Mouse (Mus musculus): Measurements from ENCODE around the gene Itprip.
A peak's percentile ranks its signal among the peaks of the same experiment; 100 is the strongest.
"Not testable (repeated sequence)": the region's sequence is repeated elsewhere in the genome, so short reads cannot be mapped to it uniquely, and the experiment has no call there.

Gene Itprip

GRCm38 (mm10) chr19:47884296-47885085 lies 34.6 kb downstream of the Itprip start:
- DNase-seq: no peak

DNA sequence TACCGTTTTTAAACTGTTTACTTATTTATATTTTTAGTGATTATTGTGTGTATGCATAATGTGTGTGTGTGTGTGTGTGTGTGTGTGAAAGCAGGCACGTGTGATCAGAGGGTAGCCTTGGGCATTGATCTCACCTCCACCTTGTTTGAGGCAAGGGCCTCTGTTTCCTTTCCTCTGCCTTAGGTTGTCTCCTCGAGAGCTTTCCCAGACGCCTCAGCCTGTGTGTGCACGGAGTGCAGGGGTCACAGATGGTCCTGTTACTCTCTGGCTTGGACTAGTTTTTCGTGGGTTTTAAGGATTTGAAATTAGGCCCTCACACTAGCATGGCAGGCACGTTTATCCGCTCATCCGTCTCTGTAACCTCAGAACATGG lies 36.2 kb downstream of the Itprip start:
- DNase-seq: no peak

DNA sequence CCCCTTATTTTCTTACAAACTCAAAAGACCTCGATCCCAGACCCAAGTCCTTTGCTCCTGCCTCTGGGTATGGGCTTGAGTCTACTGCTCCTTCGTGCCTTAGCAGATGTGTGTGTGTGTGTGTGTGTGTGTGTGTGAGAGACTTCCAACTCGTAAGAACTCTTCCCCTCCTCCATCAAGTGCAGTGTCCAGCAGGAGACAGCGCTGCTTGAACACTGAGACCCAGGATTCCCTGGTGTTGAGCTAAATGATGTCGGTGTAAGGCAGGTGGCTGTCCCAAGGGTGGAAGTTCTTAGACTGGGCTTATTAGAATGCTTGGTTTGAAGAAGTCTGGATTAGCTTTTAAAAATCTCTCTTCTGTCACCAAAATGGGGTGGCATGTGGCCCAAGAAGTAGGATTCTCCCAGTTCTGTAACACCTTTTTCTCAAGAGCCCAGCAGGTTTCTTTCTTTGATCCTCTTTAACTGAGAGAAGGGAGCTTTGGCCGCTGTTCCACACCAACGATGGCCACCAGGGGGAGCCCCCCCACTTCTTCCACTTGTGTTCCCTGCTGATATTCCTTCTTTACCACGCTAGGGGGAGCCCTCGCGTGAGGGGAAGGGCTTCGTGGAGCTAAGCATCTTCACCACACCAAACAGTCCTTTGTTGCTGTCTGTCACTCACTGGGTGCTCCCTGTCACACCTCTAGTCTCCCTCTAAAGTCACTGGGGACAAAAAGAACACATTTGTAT lies 36.8 kb downstream of the Itprip start:
- peak; percentile 86 for DNase-seq

DNA sequence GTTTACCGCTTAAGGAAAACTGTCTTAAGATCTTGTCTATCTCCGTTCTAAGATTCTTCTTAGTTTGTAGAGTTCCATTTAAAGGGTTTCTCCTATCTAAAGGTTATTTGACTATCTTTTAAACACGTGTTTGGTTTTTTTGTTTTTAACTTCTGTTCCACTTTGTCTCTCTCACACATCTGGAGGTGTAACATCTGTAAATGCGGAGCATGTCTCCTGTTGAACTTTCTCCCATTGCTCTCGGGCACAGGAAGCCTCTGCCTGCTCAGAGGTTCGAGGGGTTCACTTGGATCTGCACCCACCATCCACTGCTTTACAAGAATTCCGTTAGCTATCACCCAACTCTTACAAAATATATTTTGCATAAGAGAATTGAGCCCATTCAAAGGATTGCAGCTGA lies 37.6 kb downstream of the Itprip start:
- DNase-seq: no peak

GRCm38 (mm10) chr19:47876252-47876651 lies 42.8 kb downstream of the Itprip start:
- DNase-seq: no peak

- no peak for DNase-seq
Measured at GRCm38 (mm10) chr19:47871515-47871914, 47.6 kb downstream of the Itprip start.

DNA sequence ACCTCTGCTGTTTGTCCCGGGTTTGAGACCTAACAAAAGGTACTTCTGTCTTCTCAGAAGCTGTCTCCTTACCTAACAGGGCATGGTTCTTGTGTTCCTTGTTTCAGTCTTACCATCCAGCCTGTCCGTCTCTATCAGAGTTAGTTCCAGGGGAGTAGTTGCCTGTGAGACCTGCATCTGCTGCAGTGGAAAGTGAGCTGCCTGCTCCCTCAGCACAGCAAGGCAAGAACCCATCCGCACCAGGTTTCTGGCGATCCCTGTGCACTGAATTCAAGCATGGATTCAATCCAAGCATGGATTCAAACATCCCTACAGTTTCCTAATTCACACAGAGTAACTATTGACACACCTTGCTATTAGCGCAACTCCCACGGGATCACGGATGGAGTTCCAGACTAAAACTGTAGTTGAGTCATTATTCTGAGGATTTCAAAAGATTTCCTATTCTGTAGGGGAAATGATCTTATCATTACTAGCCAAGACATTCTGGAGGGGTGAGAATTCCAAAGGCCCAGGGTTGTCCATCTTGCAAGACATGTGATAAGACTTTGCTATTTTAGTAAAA lies 48.9 kb downstream of the Itprip start:
- no peak for DNase-seq

GRCm38 (mm10) chr19:47869516-47869915 lies 49.6 kb downstream of the Itprip start:
- no peak for DNase-seq

GRCm38 (mm10) chr19:47868951-47869350 lies 50.1 kb downstream of the Itprip start:
- no peak for DNase-seq

DNA sequence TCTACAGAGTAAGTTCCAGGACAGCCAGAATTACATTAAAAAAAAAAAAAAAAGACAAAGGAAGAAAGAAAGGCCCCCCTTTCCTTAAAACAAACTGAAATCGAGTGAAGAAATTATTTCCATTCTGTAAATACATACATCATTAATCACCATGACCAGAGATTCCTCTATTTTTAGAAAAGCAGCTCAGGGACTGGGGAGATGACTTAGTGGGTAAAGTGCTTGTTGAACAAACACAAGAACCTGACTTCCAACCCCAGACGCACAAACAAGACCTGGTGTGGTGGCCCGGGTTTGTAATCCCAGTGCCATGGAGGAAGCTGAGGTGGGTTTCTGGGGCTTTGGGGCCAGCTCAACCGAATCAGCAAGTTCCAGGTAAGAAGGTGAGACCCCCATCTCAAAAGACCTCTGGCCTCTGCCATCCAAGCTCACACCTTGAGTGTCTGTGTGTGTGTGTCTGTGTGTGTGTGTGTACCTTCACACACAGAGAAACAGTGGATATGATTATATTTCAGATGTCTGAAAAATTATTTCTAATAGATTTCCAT lies 51.4 kb downstream of the Itprip start:
- no peak for DNase-seq

DNA sequence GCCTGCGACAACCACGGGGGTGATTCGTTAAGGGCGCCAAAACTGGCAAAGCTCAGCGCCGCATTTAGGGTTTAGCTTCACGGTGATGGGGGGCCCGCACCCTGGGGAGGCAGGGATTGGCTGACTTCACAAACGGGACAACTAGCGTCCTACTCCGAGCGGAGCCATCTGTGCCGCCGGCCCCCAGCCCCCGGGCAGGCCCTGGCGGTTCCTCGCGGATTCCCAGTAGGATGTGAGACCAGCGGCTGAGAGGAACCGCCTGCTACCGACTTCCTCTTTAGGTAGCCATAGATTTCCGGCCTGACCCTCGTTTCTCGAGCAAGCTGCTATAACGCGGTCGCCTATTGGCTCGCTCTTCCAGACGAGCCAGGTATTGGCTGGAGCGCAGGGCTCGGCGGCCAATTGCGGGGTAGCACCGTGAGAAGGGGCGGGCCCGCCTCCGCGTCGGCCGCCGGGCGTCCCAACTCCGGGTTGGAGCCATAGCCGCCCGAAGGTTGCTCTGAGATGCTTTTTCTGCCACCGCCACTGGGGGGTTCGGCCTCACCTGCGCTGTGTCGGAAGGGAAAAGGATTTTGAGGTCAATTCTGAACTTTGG lies 53.6 kb downstream of the Itprip start, which contains the start of gene Gsto2:
Gene Gsto2 (plus strand): TSS at position 182 of the 595 bp plus-strand sequence.
- peak; percentile 96 for DNase-seq

DNA sequence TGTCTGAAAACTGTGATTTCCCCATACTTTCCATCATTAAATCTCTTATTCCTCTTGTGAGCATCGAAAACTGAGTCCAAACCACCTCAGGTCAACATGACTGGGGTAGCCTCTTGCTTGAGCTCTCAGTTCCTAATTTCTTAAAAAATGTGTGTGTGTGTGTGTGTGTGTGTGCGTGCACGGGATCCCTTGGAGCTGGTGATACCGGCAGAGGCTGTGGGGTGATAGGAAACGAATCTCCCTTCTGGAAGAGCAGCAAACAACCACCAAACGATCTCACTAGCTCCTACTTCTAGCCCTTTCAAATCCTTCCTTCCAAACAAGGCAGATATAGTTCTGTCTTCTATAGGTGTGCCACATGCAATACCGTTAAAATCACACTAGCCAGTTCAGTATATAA lies 54.4 kb downstream of the Itprip start:
- DNase-seq: no peak

DNA sequence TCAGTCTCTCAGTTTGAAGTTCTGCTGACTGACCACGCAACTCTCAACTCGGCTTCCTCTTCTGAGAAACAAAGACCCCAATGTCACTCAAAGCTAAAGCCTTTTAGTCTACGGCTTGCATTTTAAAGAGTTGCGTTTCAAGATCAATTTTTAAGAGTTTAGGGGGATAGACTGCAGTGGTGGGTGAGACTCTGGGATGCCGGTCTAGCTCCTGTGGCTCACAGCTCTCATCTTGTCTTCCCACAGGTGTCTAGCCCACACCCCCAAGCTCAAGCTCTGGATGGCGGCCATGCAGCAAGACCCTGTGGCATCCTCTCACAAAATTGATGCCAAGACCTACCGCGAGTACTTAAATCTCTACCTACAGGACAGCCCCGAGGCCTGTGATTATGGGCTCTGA lies 55.0 kb downstream of the Itprip start:
- no peak for DNase-seq

GRCm38 (mm10) chr19:47862581-47862980 lies 56.5 kb downstream of the Itprip start:
- no peak for DNase-seq

GRCm38 (mm10) chr19:47859180-47859579 lies 59.9 kb downstream of the Itprip start:
- DNase-seq: no peak

- peak; percentile 87 for DNase-seq
Measured at GRCm38 (mm10) chr19:47857957-47858942, 60.8 kb downstream of the Itprip start.

- DNase-seq: peak; percentile 94
Measured at GRCm38 (mm10) chr19:47854796-47855783, 64.0 kb downstream of the Itprip start, which contains the start of gene Gsto1. Gene Gsto1, plus strand, starts transcription at chr19:47854970.

GRCm38 (mm10) chr19:47853951-47854795 lies 64.9 kb downstream of the Itprip start:
- no peak for DNase-seq

DNA sequence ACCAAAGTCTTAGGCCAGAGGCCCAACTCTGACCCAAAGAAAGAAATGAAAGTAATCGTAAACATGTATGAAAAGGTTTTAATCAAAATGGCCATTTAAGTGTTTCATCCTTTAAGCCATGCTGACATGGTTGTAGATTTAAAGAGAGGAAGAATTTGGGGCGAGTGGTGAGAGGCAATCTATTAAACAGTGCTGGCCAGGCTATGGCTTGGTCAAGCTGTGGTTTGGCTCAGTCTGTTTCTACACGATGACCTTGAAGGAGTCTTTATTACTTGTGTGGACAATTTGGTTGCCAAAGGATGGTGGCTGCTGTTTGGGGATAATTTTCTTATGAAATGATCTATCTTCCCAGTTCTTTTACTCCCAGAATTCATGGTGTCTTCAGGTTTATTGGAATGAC lies 66.0 kb downstream of the Itprip start:
- no peak for DNase-seq

GRCm38 (mm10) chr19:47852131-47852530 lies 67.0 kb downstream of the Itprip start:
- DNase-seq: not testable (repeated sequence)

Data from lung, postnatal 10 days (tissue).